ENCODE assay signal across 23 mouse cellular contexts in genomic region chr8:83327889-83328288, GRCm38 (mm10). TPM values are rescaled to one million over a fixed set of nuclear protein-coding genes. Genes with fewer than 3 reads are reported as not detected.
"Had no signal": no experiment of that assay in that cellular context is flagged by ENCODE, and none has a peak within 500 bp of the region (broad histone marks: within the 10 kb centered on the region; RNA-seq: fewer than 3 reads in every experiment).

No protein-coding gene starts in this region.

- H3K27ac ChIP-seq: midbrain, embryonic 10.5 days; midbrain, embryonic 13.5 days; midbrain, embryonic 15.5 days; neural tube, embryonic 13.5 days; neural tube, embryonic 15.5 days; stomach, embryonic 15.5 days; stomach, postnatal 0 days had no signal

- H3K9ac ChIP-seq: lung, embryonic 14.5 days; midbrain, embryonic 13.5 days; midbrain, embryonic 15.5 days; neural tube, embryonic 13.5 days; neural tube, embryonic 15.5 days; stomach, embryonic 15.5 days had no signal

- H3K9me3 ChIP-seq: midbrain, embryonic 10.5 days; midbrain, embryonic 13.5 days; midbrain, embryonic 15.5 days; neural tube, embryonic 13.5 days; neural tube, embryonic 15.5 days; stomach, embryonic 15.5 days had no signal

- ATAC-seq: midbrain, embryonic 13.5 days; midbrain, embryonic 15.5 days had no signal

- H3K27me3 ChIP-seq: midbrain, embryonic 13.5 days; midbrain, embryonic 15.5 days; neural tube, embryonic 13.5 days; neural tube, embryonic 15.5 days; stomach, embryonic 15.5 days had no signal

- H3K4me2 ChIP-seq: lung, embryonic 14.5 days; midbrain, embryonic 13.5 days; midbrain, embryonic 15.5 days; neural tube, embryonic 13.5 days; neural tube, embryonic 15.5 days; stomach, embryonic 15.5 days had no signal

- DNase-seq: lung, adult 18-20 months; lung, embryonic 14.5 days; lung, postnatal 10 days; retina, postnatal 1 day; right cerebral cortex, adult 18-20 months; thymus, adult 2 months; thymus, postnatal 14 days; thymus, postnatal 36 days had no signal

- H3K4me3 ChIP-seq: midbrain, embryonic 10.5 days; midbrain, embryonic 13.5 days; midbrain, embryonic 15.5 days; myocyte; neural tube, embryonic 13.5 days; neural tube, embryonic 15.5 days; stomach, embryonic 15.5 days had no signal

RNA-seq across cellular contexts. Expression of gene Mgat4d, which starts 20.4 kb away (rescaled TPM):
- total RNA-seq: megakaryocyte, adult 5-6 weeks; megakaryocyte-erythroid progenitor cell, adult 5-6 weeks; midbrain, postnatal 0 days had no signal
- polyA plus RNA-seq: liver, embryonic 16.5 days; lung, embryonic 14.5 days; lung, embryonic 16.5 days; midbrain, embryonic 10.5 days; midbrain, embryonic 13.5 days; midbrain, embryonic 15.5 days; midbrain, postnatal 0 days; myocyte; neural tube, embryonic 11.5 days; neural tube, embryonic 13.5 days; neural tube, embryonic 15.5 days; spleen, adult 2 months; stomach, embryonic 15.5 days; stomach, postnatal 0 days; thymus, adult 2 months had no signal

RNA-seq across cellular contexts. Expression of gene Ucp1, which starts 37.7 kb away (rescaled TPM):
- total RNA-seq: megakaryocyte-erythroid progenitor cell, adult 5-6 weeks; midbrain, postnatal 0 days had no signal
- polyA plus RNA-seq: liver, embryonic 16.5 days; lung, embryonic 14.5 days; lung, embryonic 16.5 days; midbrain, embryonic 10.5 days; myocyte; stomach, embryonic 15.5 days; stomach, postnatal 0 days had no signal
